Comparison of ENCODE assay signal across 8 mouse cellular contexts in the genomic region with DNA sequence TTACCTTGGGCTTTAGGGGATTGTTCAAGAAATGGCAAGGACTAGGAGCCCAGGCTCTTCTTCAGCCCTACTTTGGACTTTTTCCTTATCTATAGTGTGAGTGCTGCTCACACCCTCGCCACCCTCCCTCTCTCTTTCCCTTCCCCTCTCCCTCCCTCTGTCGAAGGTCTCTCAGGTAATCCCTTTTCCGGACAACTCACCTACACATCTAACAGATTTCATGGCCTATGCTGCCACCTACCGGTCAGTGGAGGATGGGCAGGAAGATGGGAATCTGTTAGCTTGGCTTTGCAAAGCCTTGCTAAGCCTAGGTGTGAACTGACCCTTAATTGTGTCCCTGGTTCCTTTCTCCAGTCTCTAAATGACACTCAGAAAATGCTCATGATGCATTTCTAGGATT. TPM values are rescaled to one million over a fixed set of nuclear protein-coding genes. Genes with fewer than 3 reads are reported as not detected.
DNase-seq lines count a peak whose midpoint lies in the region; ATAC-seq and TF ChIP-seq lines count a peak whose summit lies in the region.
"Had no signal": no experiment of that assay in that cellular context is flagged by ENCODE, and none has a peak within 500 bp of the region (broad histone marks: within the 10 kb centered on the region; RNA-seq: fewer than 3 reads in every experiment).

No protein-coding gene starts in this region.

- H3K4me2 ChIP-seq in heart, embryonic 13.5 days = peak overlapping the region; percentile 79
- H3K4me2 ChIP-seq in midbrain, embryonic 11.5 days = no peak overlapping the region
- H3K4me2 ChIP-seq: liver, embryonic 15.5 days had no signal

- H3K4me1 ChIP-seq in E14TG2a.4 (replicated peaks; ENCODE audit: low read depth, low read length) = peaks cover 63% of the 10 kb centered on the region
- H3K4me1 ChIP-seq in heart, embryonic 13.5 days = peaks cover 67% of the 10 kb centered on the region
- H3K4me1 ChIP-seq in midbrain, embryonic 11.5 days (ENCODE audit: control insufficient read depth, insufficient read depth, low read length) = peaks cover 29% of the 10 kb centered on the region

- H3K27me3 ChIP-seq in E14TG2a.4 (ENCODE audit: insufficient read depth, low read length) = peaks cover 24% of the 10 kb centered on the region
- H3K27me3 ChIP-seq in heart, embryonic 13.5 days (replicated peaks) = no peaks in the 10 kb centered on the region
- H3K27me3 ChIP-seq in midbrain, embryonic 11.5 days (ENCODE audit: control insufficient read depth, insufficient read depth, low read length) = no peaks in the 10 kb centered on the region

- H3K27ac ChIP-seq in heart, embryonic 13.5 days (replicated peaks) = peak overlapping the region; percentile 46
- no peak overlapping the region for H3K27ac ChIP-seq in midbrain, embryonic 11.5 days (ENCODE audit: low read depth, low read length)
- H3K27ac ChIP-seq: liver, embryonic 15.5 days had no signal

- H3K9me3 ChIP-seq in E14TG2a.4 (ENCODE audit: low read length) = no peaks in the 10 kb centered on the region
- no peaks in the 10 kb centered on the region for H3K9me3 ChIP-seq in heart, embryonic 13.5 days
- H3K9me3 ChIP-seq in midbrain, embryonic 11.5 days (ENCODE audit: control insufficient read depth, low read length) = no peaks in the 10 kb centered on the region
- H3K9me3 ChIP-seq: liver, embryonic 15.5 days had no signal

- ATAC-seq in heart, embryonic 13.5 days (ENCODE audit: extremely low read depth, insufficient number of reproducible peaks, low FRiP score, low TSS enrichment) = no peak
- ATAC-seq in midbrain, embryonic 11.5 days (ENCODE audit: low FRiP score) = no peak

- TF ChIP-seq CTCF in E14TG2a.4 (conservative IDR thresholded peaks at IDR 0.05; ENCODE audit: low read length) = peak; percentile 94

- peak overlapping the region; percentile 85; the same call in 1 of the 2 replicates for H3K9ac ChIP-seq in heart, embryonic 13.5 days
- no peak overlapping the region for H3K9ac ChIP-seq in midbrain, embryonic 11.5 days (ENCODE audit: low read length)
- H3K9ac ChIP-seq: liver, embryonic 15.5 days had no signal

- 5% methylated on average over 4 of the region's 4 CpGs for WGBS in heart, embryonic 13.5 days
- 0% methylated on average over 4 of the region's 4 CpGs for WGBS in midbrain, embryonic 11.5 days

- peak overlapping the region; percentile 58 for H3K4me3 ChIP-seq in E14TG2a.4 (replicated peaks; ENCODE audit: low read length)
- peak overlapping the region; percentile 13; the same call in 1 of the 2 replicates for H3K4me3 ChIP-seq in heart, embryonic 13.5 days
- no peak overlapping the region for H3K4me3 ChIP-seq in midbrain, embryonic 11.5 days (ENCODE audit: low read depth, low read length)
- H3K4me3 ChIP-seq: liver, embryonic 15.5 days had no signal

- peaks cover 8% of the 10 kb centered on the region; the same call in 1 of the 2 replicates for H3K36me3 ChIP-seq in E14TG2a.4 (ENCODE audit: insufficient read depth, low read length)
- H3K36me3 ChIP-seq in heart, embryonic 13.5 days = peaks cover 62% of the 10 kb centered on the region
- H3K36me3 ChIP-seq in midbrain, embryonic 11.5 days (ENCODE audit: control insufficient read depth, insufficient read depth, low read length) = peaks cover 13% of the 10 kb centered on the region

- peak; percentile 83 for DNase-seq in adipocyte (ENCODE audit: low spot score)
- peak; percentile 83 for DNase-seq in embryo, embryonic 9.5 days (ENCODE audit: extremely low spot score)
- DNase-seq in layer of hippocampus, postnatal 10 days (ENCODE audit: low spot score in 2 of 2) = peak; percentile 86 to 87
- DNase-seq in midbrain, embryonic 11.5 days (ENCODE audit: low spot score, missing footprints) = peak; percentile 98
- DNase-seq in spleen, adult 12 weeks (ENCODE audit: low spot score) = peak; percentile 69

RNA-seq across cellular contexts. Expression of a gene that starts 19.4 kb away (rescaled TPM):
- polyA plus RNA-seq in heart, embryonic 13.5 days (2015; fragmentation: Nextera tagmentation; extraction: Ambion mirVana) = 7.3 and 9.4 TPM in 2 replicates
- total RNA-seq in layer of hippocampus, postnatal 10 days (2021) = 10 to 100 TPM; 91.2 to 97.7 TPM
- 5.6 and 6.4 TPM in 2 replicates for polyA plus RNA-seq in midbrain, embryonic 11.5 days (2014; fragmentation: Nextera tagmentation; extraction: Ambion mirVana)

RNA-seq across cellular contexts. Expression of a gene that starts 47.2 kb away (rescaled TPM):
- not detected in 2 replicates for polyA plus RNA-seq in heart, embryonic 13.5 days (2015; fragmentation: Nextera tagmentation; extraction: Ambion mirVana)
- total RNA-seq in layer of hippocampus, postnatal 10 days (2021) = not detected
- not detected in 2 replicates for polyA plus RNA-seq in midbrain, embryonic 11.5 days (2014; fragmentation: Nextera tagmentation; extraction: Ambion mirVana)
- polyA plus RNA-seq: liver, embryonic 15.5 days had no signal

RNA-seq across cellular contexts. Expression of a gene that starts 59.7 kb away (rescaled TPM):
- not detected in 2 replicates for polyA plus RNA-seq in heart, embryonic 13.5 days (2015; fragmentation: Nextera tagmentation; extraction: Ambion mirVana)
- total RNA-seq in layer of hippocampus, postnatal 10 days (2021) = not detected
- 0.10 TPM in 1 of 2 replicates, not detected in the other for polyA plus RNA-seq in midbrain, embryonic 11.5 days (2014; fragmentation: Nextera tagmentation; extraction: Ambion mirVana)
- polyA plus RNA-seq: liver, embryonic 15.5 days had no signal
